Mouse (Mus musculus) CH12.LX (cell line): ENCODE measurements at regions not wholly inside any gene's neighbourhood (a gene's known extent, or its start where the extent isn't known, plus 50 kb on each side); places are given as distances from the start of the nearest gene placed in this dataset.

Experiments
- CTCF ChIP-seq, 2 experiments: IDR thresholded peaks in 1 of 2; conservative IDR thresholded peaks in 1 of 2; 2 replicates each; pipeline ENCODE4 v1.5.1; 2011 to 2012; ENCODE audit warnings: low read depth in 2 of 2, low read length in 2 of 2, improper control_type of control experiment in 1 of 2, inconsistent platforms in 1 of 2, mild to moderate bottlenecking in 1 of 2, moderate library complexity in 1 of 2
- MAFK ChIP-seq: IDR thresholded peaks from 2 replicates; pipeline ENCODE4 v1.6.1; 2011; ENCODE audit warnings: low read length, improper control_type of control experiment; ENCODE audit not compliant: insufficient replicate concordance
- POLR2A ChIP-seq: IDR thresholded peaks from 2 replicates; pipeline ENCODE4 v1.6.1; 2011; ENCODE audit warnings: low read depth, mild to moderate bottlenecking, improper control_type of control experiment, low read length
- RCOR1 ChIP-seq: conservative IDR thresholded peaks from 2 replicates; pipeline ENCODE4 v1.6.1; 2012; ENCODE audit warnings: low read depth, mild to moderate bottlenecking, inconsistent platforms, low read length, improper control_type of control experiment
- UBTF ChIP-seq: IDR thresholded peaks from 2 replicates; pipeline ENCODE4 v1.6.1; 2012; ENCODE audit warnings: low read depth, mild to moderate bottlenecking, inconsistent platforms, low read length, improper control_type of control experiment, moderate library complexity
- ZNF384 ChIP-seq: IDR thresholded peaks from 2 replicates; pipeline ENCODE4 v1.6.1; 2012; ENCODE audit warnings: low read depth, low read length, improper control_type of control experiment, inconsistent platforms

GRCm38 (mm10) chr16:77279495-77279894, 266.0 kb downstream of the Usp25 start:
- TF ChIP-seq ZNF384, result no peak
- TF ChIP-seq RCOR1, result no peak
- no peak for TF ChIP-seq CTCF (conservative IDR thresholded peaks at IDR 0.05 in 1 of 2, IDR thresholded peaks at IDR 0.05 in 1 of 2; ENCODE audit: low read depth in 2 of 2, low read length in 2 of 2)
- TF ChIP-seq MAFK, result no peak
- no peak for TF ChIP-seq UBTF
- no peak for TF ChIP-seq POLR2A
